Mouse (Mus musculus): Measurements from ENCODE around the gene Gm20388. TPM values are rescaled to one million over a fixed set of nuclear protein-coding genes. Genes with fewer than 3 reads are reported as not detected.

The Gm20388 gene
- total and polyA plus RNA-seq, 3 experiments: 0.02 to 0.05 TPM; not detected in 1

DNA sequence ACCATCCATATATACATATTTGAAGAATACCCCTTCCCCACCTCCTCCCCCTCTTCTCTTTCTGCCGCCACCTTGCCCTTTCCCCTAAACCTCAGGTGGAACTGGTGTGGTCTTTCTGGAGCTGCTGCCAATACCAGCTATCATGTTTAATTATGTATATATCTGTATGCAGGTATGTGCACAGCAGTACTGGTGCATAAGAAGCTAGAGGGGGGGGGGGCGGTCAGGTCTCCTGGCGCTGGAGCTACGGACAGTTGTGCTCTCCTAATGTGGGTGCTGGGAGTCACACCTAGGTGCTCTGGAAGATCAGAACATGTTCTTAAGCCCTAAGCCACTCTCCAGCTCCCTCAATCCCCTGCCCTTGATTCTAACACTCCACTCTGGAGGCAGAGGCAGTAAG is 13.6 kb upstream of the Gm20388 start:
- Histone ChIP-seq H3K9me3 (replicated peaks) (no peaks in the 10 kb centered on the region), H3K27me3 (ENCODE audit: insufficient read depth, low read length) (peaks cover 19% of the 10 kb centered on the region), H3K4me3 (ENCODE audit: low read depth, low read length) (no peak overlapping the region), H3K4me1 (ENCODE audit: insufficient read depth, low read depth, low read length) (no peaks in the 10 kb centered on the region), H3K36me3 (replicated peaks) (no peaks in the 10 kb centered on the region)
- ATAC-seq (ENCODE audit: extremely low read depth, insufficient number of reproducible peaks, low FRiP score, poor library complexity, severe bottlenecking) (no peak), DNase-seq (ENCODE audit: low spot score) (no peak)
- TF ChIP-seq GATA1 (IDR thresholded peaks at IDR 0.05; ENCODE audit: borderline replicate concordance, low read length): no peak
- TF ChIP-seq GATA2 (IDR thresholded peaks at IDR 0.05; ENCODE audit: borderline replicate concordance, low read depth, low read length): no peak
- no peak for TF ChIP-seq CTCF (IDR thresholded peaks at IDR 0.05; ENCODE audit: low read depth, low read length)
- no peak for TF ChIP-seq TAL1 (conservative IDR thresholded peaks at IDR 0.05; ENCODE audit: low read depth, low read length)
- TF ChIP-seq POLR2AphosphoS5 (IDR thresholded peaks at IDR 0.05; ENCODE audit: insufficient replicate concordance, low read depth, low read length): no peak

DNA sequence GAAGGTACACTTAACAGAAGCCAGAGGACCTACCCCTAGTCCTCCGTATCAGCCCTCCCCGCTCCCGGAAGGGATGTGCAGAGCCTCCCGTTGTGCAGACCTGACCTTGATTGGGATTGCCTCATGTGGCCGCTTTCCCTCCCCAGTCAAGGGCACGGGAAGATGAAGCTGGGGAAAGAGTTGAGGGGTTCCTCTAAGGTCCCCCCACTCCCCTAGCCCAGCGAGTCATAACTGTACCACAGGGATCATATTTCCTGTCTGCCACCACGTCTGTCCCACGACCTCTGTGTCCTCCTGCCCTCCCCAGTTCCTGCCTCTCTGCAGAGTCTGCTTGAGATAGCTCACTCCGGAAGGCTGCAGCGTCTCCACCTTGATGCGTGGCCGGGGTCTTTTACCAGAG is 12.7 kb upstream of the Gm20388 start:
- H3K27me3 ChIP-seq (ENCODE audit: insufficient read depth, low read length): peaks cover 26% of the 10 kb centered on the region
- no peaks in the 10 kb centered on the region for H3K9me3 ChIP-seq (replicated peaks)
- H3K4me3 ChIP-seq (ENCODE audit: low read depth, low read length): no peak overlapping the region
- no peak for DNase-seq (ENCODE audit: low spot score)
- no peak for ATAC-seq (ENCODE audit: extremely low read depth, insufficient number of reproducible peaks, low FRiP score, poor library complexity, severe bottlenecking)
- no peaks in the 10 kb centered on the region for H3K4me1 ChIP-seq (ENCODE audit: insufficient read depth, low read depth, low read length)
- TF ChIP-seq GATA2 (IDR thresholded peaks at IDR 0.05; ENCODE audit: borderline replicate concordance, low read depth, low read length): no peak
- no peak for TF ChIP-seq TAL1 (conservative IDR thresholded peaks at IDR 0.05; ENCODE audit: low read depth, low read length)
- TF ChIP-seq GATA1 (IDR thresholded peaks at IDR 0.05; ENCODE audit: borderline replicate concordance, low read length): no peak
- no peak for TF ChIP-seq CTCF (IDR thresholded peaks at IDR 0.05; ENCODE audit: low read depth, low read length)
- TF ChIP-seq POLR2AphosphoS5 (IDR thresholded peaks at IDR 0.05; ENCODE audit: insufficient replicate concordance, low read depth, low read length): no peak
- no peaks in the 10 kb centered on the region for H3K36me3 ChIP-seq (replicated peaks)

DNA sequence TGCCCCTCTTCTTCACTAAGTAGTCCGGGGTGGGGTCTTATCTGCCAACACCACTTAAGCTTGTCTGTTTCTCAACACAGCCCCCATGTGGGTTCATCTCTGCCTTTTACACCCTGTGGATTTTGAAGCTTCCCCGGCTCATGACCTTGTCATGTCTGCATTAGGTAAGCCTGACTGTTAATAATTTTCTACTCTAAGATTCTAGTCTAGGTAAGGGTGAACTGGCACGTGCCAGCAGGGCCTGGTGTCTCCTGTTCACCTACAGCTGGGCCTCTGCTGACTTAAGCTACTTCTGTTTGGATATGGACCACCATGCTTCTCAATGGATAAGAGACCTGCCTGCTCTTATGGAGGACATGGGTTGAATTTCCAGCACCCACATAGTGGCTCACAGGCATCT is 9.3 kb upstream of the Gm20388 start:
- H3K4me1 ChIP-seq (ENCODE audit: insufficient read depth, low read depth, low read length): no peaks in the 10 kb centered on the region
- no peaks in the 10 kb centered on the region for H3K36me3 ChIP-seq (replicated peaks)
- no peak for DNase-seq (ENCODE audit: low spot score)
- TF ChIP-seq GATA1 (IDR thresholded peaks at IDR 0.05; ENCODE audit: borderline replicate concordance, low read length) (no peak), TAL1 (conservative IDR thresholded peaks at IDR 0.05; ENCODE audit: low read depth, low read length) (no peak), CTCF (IDR thresholded peaks at IDR 0.05; ENCODE audit: low read depth, low read length) (no peak), GATA2 (IDR thresholded peaks at IDR 0.05; ENCODE audit: borderline replicate concordance, low read depth, low read length) (no peak), POLR2AphosphoS5 (IDR thresholded peaks at IDR 0.05; ENCODE audit: insufficient replicate concordance, low read depth, low read length) (no peak)
- H3K4me3 ChIP-seq (ENCODE audit: low read depth, low read length): no peak overlapping the region
- H3K27me3 ChIP-seq (ENCODE audit: insufficient read depth, low read length): peaks cover 37% of the 10 kb centered on the region
- ATAC-seq (ENCODE audit: extremely low read depth, insufficient number of reproducible peaks, low FRiP score, poor library complexity, severe bottlenecking): no peak
- no peaks in the 10 kb centered on the region for H3K9me3 ChIP-seq (replicated peaks)

GRCm38 (mm10) chr8:119901952-119902351 is 8.7 kb upstream of the Gm20388 start:
- H3K36me3 ChIP-seq (replicated peaks): no peaks in the 10 kb centered on the region
- no peak for TF ChIP-seq TAL1 (conservative IDR thresholded peaks at IDR 0.05; ENCODE audit: low read depth, low read length)
- no peak for TF ChIP-seq GATA2 (IDR thresholded peaks at IDR 0.05; ENCODE audit: borderline replicate concordance, low read depth, low read length)
- peaks cover 37% of the 10 kb centered on the region for H3K27me3 ChIP-seq (ENCODE audit: insufficient read depth, low read length)
- H3K9me3 ChIP-seq (replicated peaks): no peaks in the 10 kb centered on the region
- no peak overlapping the region for H3K4me3 ChIP-seq (ENCODE audit: low read depth, low read length)
- no peaks in the 10 kb centered on the region for H3K4me1 ChIP-seq (ENCODE audit: insufficient read depth, low read depth, low read length)
- DNase-seq (ENCODE audit: low spot score) (no peak), ATAC-seq (ENCODE audit: extremely low read depth, insufficient number of reproducible peaks, low FRiP score, poor library complexity, severe bottlenecking) (no peak)

GRCm38 (mm10) chr8:119904323-119904911 is 6.2 kb upstream of the Gm20388 start:
- Histone ChIP-seq H3K36me3 (replicated peaks) (no peaks in the 10 kb centered on the region), H3K27me3 (ENCODE audit: insufficient read depth, low read length) (peaks cover 32% of the 10 kb centered on the region), H3K9me3 (replicated peaks) (no peaks in the 10 kb centered on the region), H3K4me1 (ENCODE audit: insufficient read depth, low read depth, low read length) (peaks cover 4% of the 10 kb centered on the region; the same call in 1 of the 2 replicates), H3K4me3 (ENCODE audit: low read depth, low read length) (no peak overlapping the region)
- DNase-seq (ENCODE audit: low spot score): no peak
- no peak for TF ChIP-seq POLR2AphosphoS5 (IDR thresholded peaks at IDR 0.05; ENCODE audit: insufficient replicate concordance, low read depth, low read length)
- no peak for TF ChIP-seq TAL1 (conservative IDR thresholded peaks at IDR 0.05; ENCODE audit: low read depth, low read length)
- TF ChIP-seq GATA2 (IDR thresholded peaks at IDR 0.05; ENCODE audit: borderline replicate concordance, low read depth, low read length): no peak
- TF ChIP-seq CTCF (IDR thresholded peaks at IDR 0.05; ENCODE audit: low read depth, low read length): no peak
- TF ChIP-seq GATA1 (IDR thresholded peaks at IDR 0.05; ENCODE audit: borderline replicate concordance, low read length): no peak
- no peak for ATAC-seq (ENCODE audit: extremely low read depth, insufficient number of reproducible peaks, low FRiP score, poor library complexity, severe bottlenecking)

DNA sequence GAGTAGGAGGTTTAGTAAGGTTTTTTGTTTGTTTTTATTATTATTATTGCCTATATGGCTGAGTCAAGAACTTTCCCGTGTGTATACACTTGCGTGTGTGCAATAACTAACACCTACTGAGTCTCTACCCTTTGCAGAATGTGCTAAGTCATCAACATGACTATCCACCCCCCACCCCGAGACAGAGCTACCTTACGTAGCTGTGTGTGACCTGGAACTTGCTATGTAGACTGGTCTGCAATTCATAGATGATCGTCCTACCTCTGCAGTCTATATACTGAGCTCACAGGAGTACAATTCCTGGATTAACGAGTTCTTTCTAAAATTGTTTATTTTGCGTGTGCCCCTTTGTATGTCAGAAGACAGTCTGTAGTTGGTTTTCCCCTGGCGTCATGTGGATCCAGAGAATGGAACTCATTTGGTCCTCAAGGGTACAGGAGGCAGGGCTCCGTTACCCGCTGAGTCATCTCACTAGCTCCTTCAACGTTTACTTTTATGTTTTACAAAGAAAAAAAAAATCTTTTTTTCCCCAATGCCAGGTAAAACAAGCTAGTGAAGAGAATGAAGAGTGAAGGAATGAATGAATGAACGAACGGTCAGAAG is 596 bp upstream of the Gm20388 start, which contains the start of gene Usp10:
Gene Usp10, plus strand, starts transcription at position 417 of the 603 bp plus-strand sequence.
- ATAC-seq (ENCODE audit: extremely low read depth, insufficient number of reproducible peaks, low FRiP score, poor library complexity, severe bottlenecking) (peak; percentile 60), DNase-seq (ENCODE audit: low spot score) (no peak)
- Histone ChIP-seq H3K9me3 (replicated peaks) (no peaks in the 10 kb centered on the region), H3K27me3 (ENCODE audit: insufficient read depth, low read length) (no peaks in the 10 kb centered on the region), H3K4me1 (ENCODE audit: insufficient read depth, low read depth, low read length) (peaks cover 47% of the 10 kb centered on the region), H3K36me3 (replicated peaks) (peaks cover 16% of the 10 kb centered on the region), H3K4me3 (ENCODE audit: low read depth, low read length) (peak within 1 kb of the TSS; percentile 94)
- TF ChIP-seq GATA1 (IDR thresholded peaks at IDR 0.05; ENCODE audit: borderline replicate concordance, low read length): no peak
- TF ChIP-seq TAL1 (conservative IDR thresholded peaks at IDR 0.05; ENCODE audit: low read depth, low read length): no peak
- TF ChIP-seq GATA2 (IDR thresholded peaks at IDR 0.05; ENCODE audit: borderline replicate concordance, low read depth, low read length): no peak
- no peak for TF ChIP-seq CTCF (IDR thresholded peaks at IDR 0.05; ENCODE audit: low read depth, low read length)
- TF ChIP-seq POLR2AphosphoS5 (IDR thresholded peaks at IDR 0.05; ENCODE audit: insufficient replicate concordance, low read depth, low read length): no peak

All from G1E (cell line).